Comparison of ENCODE assay signal across 16 mouse cellular contexts in the genomic region with DNA sequence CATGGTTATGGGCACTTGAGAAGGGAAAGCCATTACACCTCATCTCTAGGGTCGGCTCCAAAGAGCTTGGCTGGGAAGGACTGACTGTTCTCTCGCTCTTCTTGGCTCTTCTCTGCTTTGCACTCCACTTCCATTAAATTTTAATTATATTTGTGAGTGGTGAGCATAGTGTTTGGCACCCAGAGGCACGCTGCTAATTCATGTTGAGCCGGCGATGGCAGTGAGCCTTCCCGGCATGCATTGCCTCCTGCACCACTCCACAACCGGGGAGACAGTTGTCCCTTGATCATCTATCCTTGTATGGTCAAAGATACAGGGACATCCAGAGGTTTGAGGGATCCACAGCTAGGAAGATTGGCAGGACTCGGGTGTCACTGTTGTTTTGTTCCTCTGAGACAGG. TPM values are rescaled to one million over a fixed set of nuclear protein-coding genes. Genes with fewer than 3 reads are reported as not detected.
DNase-seq lines count a peak whose midpoint lies in the region; ATAC-seq and TF ChIP-seq lines count a peak whose summit lies in the region.
"Had no signal": no experiment of that assay in that cellular context is flagged by ENCODE, and none has a peak within 500 bp of the region (broad histone marks: within the 10 kb centered on the region; RNA-seq: fewer than 3 reads in every experiment).

No protein-coding gene starts in this region.

- TF ChIP-seq CTCF in left cerebral cortex, adult 2 months (IDR thresholded peaks at IDR 0.05), result no peak
- TF ChIP-seq CTCF in hindbrain, postnatal 0 days (IDR thresholded peaks at IDR 0.05; ENCODE audit: low read depth), result no peak

- H3K27me3 ChIP-seq in forebrain, embryonic 15.5 days, result peaks cover 4% of the 10 kb centered on the region; the same call in 1 of the 2 replicates
- peaks cover 61% of the 10 kb centered on the region for H3K27me3 ChIP-seq in forebrain, embryonic 12.5 days
- H3K27me3 ChIP-seq in hindbrain, postnatal 0 days (ENCODE audit: insufficient read depth, low read length), result no peaks in the 10 kb centered on the region
- no peaks in the 10 kb centered on the region for H3K27me3 ChIP-seq in neural tube, embryonic 14.5 days (ENCODE audit: control insufficient read depth, insufficient read depth, low read length)

- WGBS in forebrain, embryonic 15.5 days, result 65% methylated on average over 8 of the region's 8 CpGs
- 80% methylated on average over 8 of the region's 8 CpGs for WGBS in forebrain, embryonic 12.5 days
- 47% methylated on average over 8 of the region's 8 CpGs for WGBS in hindbrain, postnatal 0 days
- WGBS in neural tube, embryonic 14.5 days, result 43% methylated on average over 8 of the region's 8 CpGs

- no peak for ATAC-seq in forebrain, embryonic 15.5 days (replicated peaks)
- no peak for ATAC-seq in forebrain, embryonic 12.5 days (ENCODE audit: low FRiP score)
- ATAC-seq in hindbrain, postnatal 0 days, result no peak
- ATAC-seq in neural tube, embryonic 14.5 days (ENCODE audit: low read depth), result no peak
- ATAC-seq: Patski had no signal

- no peaks in the 10 kb centered on the region for H3K36me3 ChIP-seq in forebrain, embryonic 15.5 days
- H3K36me3 ChIP-seq in forebrain, embryonic 12.5 days (replicated peaks), result no peaks in the 10 kb centered on the region
- H3K36me3 ChIP-seq in hindbrain, postnatal 0 days (ENCODE audit: insufficient read depth, low read length), result no peaks in the 10 kb centered on the region
- 0 out of 2 replicates have a peak, but pooled peaks cover 3% of the 10 kb centered on the region for H3K36me3 ChIP-seq in neural tube, embryonic 14.5 days (ENCODE audit: control insufficient read depth, insufficient read depth, low read length)

- peaks cover 43% of the 10 kb centered on the region for H3K4me1 ChIP-seq in forebrain, embryonic 15.5 days
- H3K4me1 ChIP-seq in forebrain, embryonic 12.5 days, result peaks cover 40% of the 10 kb centered on the region
- H3K4me1 ChIP-seq in hindbrain, postnatal 0 days (ENCODE audit: insufficient read depth, low read length), result peaks cover 18% of the 10 kb centered on the region
- peaks cover 26% of the 10 kb centered on the region for H3K4me1 ChIP-seq in neural tube, embryonic 14.5 days (ENCODE audit: control insufficient read depth, insufficient read depth, low read length)

- intact Hi-C loops in left cerebral cortex, adult 2 months (cut with DNase I), result loop anchor here (5.0 kb wide), 1 partner anchor 213 kb away; no protein-coding TSS in a partner anchor

- no peaks in the 10 kb centered on the region for H3K9me3 ChIP-seq in forebrain, embryonic 15.5 days
- no peaks in the 10 kb centered on the region for H3K9me3 ChIP-seq in forebrain, embryonic 12.5 days
- H3K9me3 ChIP-seq in hindbrain, postnatal 0 days (ENCODE audit: low read length), result no peaks in the 10 kb centered on the region
- H3K9me3 ChIP-seq in neural tube, embryonic 14.5 days (ENCODE audit: control insufficient read depth, low read length), result no peaks in the 10 kb centered on the region

- H3K4me2 ChIP-seq in forebrain, embryonic 15.5 days (replicated peaks), result no peak overlapping the region; the same call in 1 of the 2 replicates
- no peak overlapping the region for H3K4me2 ChIP-seq in forebrain, embryonic 12.5 days
- peak overlapping the region; percentile 90 for H3K4me2 ChIP-seq in hindbrain, postnatal 0 days (ENCODE audit: low read depth, low read length)
- H3K4me2 ChIP-seq in neural tube, embryonic 14.5 days (ENCODE audit: low read depth, low read length), result peak overlapping the region; percentile 43

- H3K9ac ChIP-seq in forebrain, embryonic 15.5 days (replicated peaks), result no peak overlapping the region
- no peak overlapping the region for H3K9ac ChIP-seq in forebrain, embryonic 12.5 days
- H3K9ac ChIP-seq in hindbrain, postnatal 0 days (replicated peaks; ENCODE audit: low read length), result peak overlapping the region; percentile 28; the same call in 1 of the 2 replicates
- no peak overlapping the region; the same call in 1 of the 2 replicates for H3K9ac ChIP-seq in neural tube, embryonic 14.5 days (replicated peaks; ENCODE audit: low read depth, low read length)

- no peak overlapping the region for H3K4me3 ChIP-seq in forebrain, embryonic 15.5 days
- no peak overlapping the region for H3K4me3 ChIP-seq in forebrain, embryonic 12.5 days (replicated peaks)
- peak overlapping the region; percentile 90 for H3K4me3 ChIP-seq in left cerebral cortex, adult 2 months
- H3K4me3 ChIP-seq in hindbrain, postnatal 0 days (ENCODE audit: low read length), result peak overlapping the region; percentile 16; the same call in 1 of the 2 replicates
- H3K4me3 ChIP-seq in neural tube, embryonic 14.5 days (ENCODE audit: low read depth, low read length), result no peak overlapping the region

- DNase-seq in left cerebral cortex, adult 2 months (ENCODE audit: extremely low spot score in 1 of 2, low spot score in 2 of 2), result no peak
- DNase-seq in left cerebral cortex, adult 11 months (ENCODE audit: low spot score), result no peak
- peak; percentile 21 for DNase-seq in hindbrain, postnatal 0 days (ENCODE audit: low spot score)
- no peak for DNase-seq in adipocyte (ENCODE audit: low spot score)
- DNase-seq: adrenal gland, postnatal 36 days; gastrocnemius, postnatal 25 days; kidney, adult 2 months; layer of hippocampus, postnatal 36 days; left cerebral cortex, postnatal 4 days; lung, adult 18-20 months; lung, postnatal 4 days; thymus, adult 18-20 months had no signal

- 0 out of 2 replicates have a peak overlapping the region, but pooled peaks have one; percentile 5 for H3K27ac ChIP-seq in forebrain, embryonic 15.5 days (replicated peaks)
- H3K27ac ChIP-seq in forebrain, embryonic 12.5 days, result no peak overlapping the region
- peak overlapping the region; percentile 99 for H3K27ac ChIP-seq in left cerebral cortex, adult 2 months
- H3K27ac ChIP-seq in hindbrain, postnatal 0 days, result peak overlapping the region; percentile 45
- peak overlapping the region; percentile 8 for H3K27ac ChIP-seq in neural tube, embryonic 14.5 days (ENCODE audit: low read depth, low read length)

RNA-seq across cellular contexts. Expression of a gene that starts 4.0 kb away (rescaled TPM):
- 48.1 and 49.0 TPM in 2 replicates for polyA plus RNA-seq in forebrain, embryonic 15.5 days (2015; fragmentation: Nextera tagmentation; extraction: Ambion mirVana)
- polyA plus RNA-seq in forebrain, embryonic 12.5 days (2016; fragmentation: Nextera tagmentation; extraction: Ambion mirVana), result 13.2 and 14.3 TPM in 2 replicates
- 100 to 1,000 TPM; 541 to 578 TPM for total RNA-seq in left cerebral cortex, adult 2 months (2021)
- total RNA-seq in hindbrain, postnatal 0 days (2014; rRNA removed), result 283 and 297 TPM in 2 replicates
- 98.0 and 106 TPM in 2 replicates for polyA plus RNA-seq in hindbrain, postnatal 0 days (2015; fragmentation: Nextera tagmentation; extraction: Ambion mirVana)
- 92.4 and 95.3 TPM in 2 replicates for polyA plus RNA-seq in neural tube, embryonic 14.5 days (2014; fragmentation: Nextera tagmentation; extraction: Ambion mirVana)

Comparison
In these comparisons a context has a peak if more than half of its experiments do, and no peak if none do; other contexts are left out.
1. H3K4me2 ChIP-seq: peak in hindbrain, postnatal 0 days (single experiment) and neural tube, embryonic 14.5 days (single experiment); none in forebrain, embryonic 15.5 days (single experiment) and forebrain, embryonic 12.5 days (single experiment).
2. H3K4me3 ChIP-seq: peak in left cerebral cortex, adult 2 months (single experiment) and hindbrain, postnatal 0 days (single experiment); none in forebrain, embryonic 15.5 days (single experiment), forebrain, embryonic 12.5 days (single experiment) and neural tube, embryonic 14.5 days (single experiment).